Mouse (Mus musculus): Measurements from ENCODE around the gene Zfp526. TPM values are rescaled to one million over a fixed set of nuclear protein-coding genes. Genes with fewer than 3 reads are reported as not detected.
A peak's percentile ranks its signal among the peaks of the same experiment; 100 is the strongest.
"Not testable (repeated sequence)": the region's sequence is repeated elsewhere in the genome, so short reads cannot be mapped to it uniquely, and the experiment has no call there.

The Zfp526 gene
- polyA plus RNA-seq, 2 experiments, result 4.2 to 11.1 TPM

DNA sequence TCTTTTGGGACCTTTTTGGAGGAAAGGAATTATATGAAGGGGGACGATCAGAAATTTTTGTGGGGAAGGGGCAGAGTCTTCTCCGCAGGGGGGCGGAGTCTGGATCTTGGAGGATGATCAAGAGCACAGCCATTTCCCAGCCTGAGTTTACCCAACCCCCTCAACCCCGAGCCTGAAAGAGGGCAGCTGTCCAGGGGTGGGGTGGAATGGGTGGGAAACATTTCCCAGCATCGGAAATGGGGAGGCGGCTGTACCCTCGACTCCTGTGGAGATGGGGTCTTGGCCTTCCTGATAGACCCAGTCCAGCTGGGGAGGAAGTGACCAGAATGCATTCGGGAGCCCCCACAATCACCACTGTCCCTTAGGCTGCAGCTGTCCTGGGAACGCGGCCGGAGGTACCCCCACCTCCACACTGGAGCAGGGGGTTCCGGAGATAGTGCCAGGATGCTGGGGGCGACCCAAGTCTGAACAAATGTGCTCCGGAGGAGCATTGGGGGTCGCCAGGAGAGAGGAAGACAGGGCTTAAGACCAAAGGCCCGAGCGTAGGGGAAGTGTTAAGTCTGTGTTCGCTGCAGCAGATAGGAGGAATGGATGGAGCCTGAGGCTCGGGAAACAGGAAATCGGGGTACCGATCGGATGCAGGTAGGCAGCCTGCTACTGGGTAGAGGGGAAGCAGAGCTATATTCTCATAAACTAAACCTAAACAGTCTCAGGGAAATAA lies 30.0 kb downstream of the Zfp526 start:
- DNase-seq (ENCODE audit: low spot score) (peak; percentile 87), ATAC-seq (ENCODE audit: low FRiP score, low read depth) (peak; percentile 51)
- TF ChIP-seq POLR2A (IDR thresholded peaks at IDR 0.05; ENCODE audit: borderline replicate concordance, extremely low read depth, insufficient read depth, insufficient read length), result no peak
- Histone ChIP-seq H3K36me3 (ENCODE audit: control insufficient read depth, insufficient read depth, low read length) (peaks cover 3% of the 10 kb centered on the region; the same call in 1 of the 2 replicates), H3K4me3 (replicated peaks; ENCODE audit: low read length) (peak overlapping the region; percentile 99), H3K4me2 (replicated peaks; ENCODE audit: low read depth, low read length, severe bottlenecking) (peak overlapping the region; percentile 95), H3K9ac (ENCODE audit: low read depth, low read length, severe bottlenecking) (peak overlapping the region; percentile 91), H3K27ac (replicated peaks; ENCODE audit: low read depth, low read length) (peak overlapping the region; percentile 97), H3K9me3 (ENCODE audit: control insufficient read depth, low read length) (no peaks in the 10 kb centered on the region), H3K27me3 (ENCODE audit: control insufficient read depth, insufficient read depth, low read length) (no peaks in the 10 kb centered on the region), H3K4me1 (ENCODE audit: control insufficient read depth, insufficient read depth, low read length) (peaks cover 33% of the 10 kb centered on the region)
- 2% methylated on average over 22 of the region's 22 CpGs for WGBS

DNA sequence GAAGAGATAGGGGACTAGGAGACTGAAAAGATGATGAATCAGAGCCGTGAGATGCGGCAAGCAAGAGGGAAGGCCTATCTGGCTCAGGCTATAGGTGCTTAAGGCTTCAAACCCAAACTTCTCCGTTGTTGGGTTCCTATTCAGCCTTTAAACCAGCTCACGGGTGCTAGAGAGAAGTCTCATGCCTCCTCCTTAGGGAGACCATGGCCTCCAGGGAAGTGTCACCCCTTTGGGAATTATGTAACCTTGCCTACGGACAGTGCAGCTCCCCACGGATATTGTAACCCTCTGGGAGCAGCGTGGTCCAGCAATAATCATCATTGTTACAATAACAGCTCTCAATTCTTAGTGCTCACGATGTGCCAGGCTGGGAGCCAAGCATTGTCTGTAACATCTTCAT lies 30.6 kb downstream of the Zfp526 start:
- peak overlapping the region; percentile 99 for H3K4me3 ChIP-seq (replicated peaks; ENCODE audit: low read length)
- peaks cover 27% of the 10 kb centered on the region for H3K4me1 ChIP-seq (ENCODE audit: control insufficient read depth, insufficient read depth, low read length)
- peak overlapping the region; percentile 95 for H3K4me2 ChIP-seq (replicated peaks; ENCODE audit: low read depth, low read length, severe bottlenecking)
- H3K9ac ChIP-seq (ENCODE audit: low read depth, low read length, severe bottlenecking), result peak overlapping the region; percentile 91
- no peaks in the 10 kb centered on the region for H3K27me3 ChIP-seq (ENCODE audit: control insufficient read depth, insufficient read depth, low read length)
- no peaks in the 10 kb centered on the region for H3K9me3 ChIP-seq (ENCODE audit: control insufficient read depth, low read length)
- H3K27ac ChIP-seq (replicated peaks; ENCODE audit: low read depth, low read length), result peak overlapping the region; percentile 97
- no peak for TF ChIP-seq POLR2A (IDR thresholded peaks at IDR 0.05; ENCODE audit: borderline replicate concordance, extremely low read depth, insufficient read depth, insufficient read length)
- WGBS, result 18% methylated on average over 8 of the region's 8 CpGs
- H3K36me3 ChIP-seq (ENCODE audit: control insufficient read depth, insufficient read depth, low read length), result no peaks in the 10 kb centered on the region
- no peak for ATAC-seq (ENCODE audit: low FRiP score, low read depth)
- DNase-seq (ENCODE audit: low spot score), result no peak

DNA sequence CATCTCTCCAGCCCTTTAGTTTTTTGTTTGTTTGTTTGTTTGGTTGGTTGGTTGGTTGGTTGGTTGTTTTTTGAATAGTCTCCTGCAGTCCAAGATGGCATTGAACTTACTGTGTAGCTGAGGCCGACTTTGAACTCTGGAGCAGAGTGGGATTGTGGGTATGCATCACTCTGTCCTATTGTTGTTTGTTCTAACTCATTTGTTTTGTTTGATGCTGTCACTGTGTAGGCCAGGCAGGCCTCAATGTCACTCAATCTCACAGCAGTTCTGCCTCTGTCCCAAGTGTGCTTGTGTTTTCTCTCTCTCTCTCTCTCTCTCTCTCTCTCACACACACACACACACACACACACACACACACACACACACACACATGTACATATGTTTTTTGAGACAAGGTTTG lies 40.7 kb downstream of the Zfp526 start:
- 0 out of 2 replicates have a peak, but pooled peaks cover 2% of the 10 kb centered on the region for H3K4me1 ChIP-seq (ENCODE audit: control insufficient read depth, insufficient read depth, low read length)
- no peak overlapping the region for H3K4me3 ChIP-seq (replicated peaks; ENCODE audit: low read length)
- no peak overlapping the region for H3K4me2 ChIP-seq (replicated peaks; ENCODE audit: low read depth, low read length, severe bottlenecking)
- ATAC-seq (ENCODE audit: low FRiP score, low read depth), result no peak
- WGBS, result 89% methylated on average over 1 of the region's 1 CpGs
- H3K27ac ChIP-seq (replicated peaks; ENCODE audit: low read depth, low read length), result no peak overlapping the region
- H3K9ac ChIP-seq (ENCODE audit: low read depth, low read length, severe bottlenecking), result no peak overlapping the region
- no peaks in the 10 kb centered on the region for H3K27me3 ChIP-seq (ENCODE audit: control insufficient read depth, insufficient read depth, low read length)
- no peaks in the 10 kb centered on the region for H3K9me3 ChIP-seq (ENCODE audit: control insufficient read depth, low read length)
- no peak for DNase-seq (ENCODE audit: low spot score)
- no peaks in the 10 kb centered on the region for H3K36me3 ChIP-seq (ENCODE audit: control insufficient read depth, insufficient read depth, low read length)
- no peak for TF ChIP-seq POLR2A (IDR thresholded peaks at IDR 0.05; ENCODE audit: borderline replicate concordance, extremely low read depth, insufficient read depth, insufficient read length)

DNA sequence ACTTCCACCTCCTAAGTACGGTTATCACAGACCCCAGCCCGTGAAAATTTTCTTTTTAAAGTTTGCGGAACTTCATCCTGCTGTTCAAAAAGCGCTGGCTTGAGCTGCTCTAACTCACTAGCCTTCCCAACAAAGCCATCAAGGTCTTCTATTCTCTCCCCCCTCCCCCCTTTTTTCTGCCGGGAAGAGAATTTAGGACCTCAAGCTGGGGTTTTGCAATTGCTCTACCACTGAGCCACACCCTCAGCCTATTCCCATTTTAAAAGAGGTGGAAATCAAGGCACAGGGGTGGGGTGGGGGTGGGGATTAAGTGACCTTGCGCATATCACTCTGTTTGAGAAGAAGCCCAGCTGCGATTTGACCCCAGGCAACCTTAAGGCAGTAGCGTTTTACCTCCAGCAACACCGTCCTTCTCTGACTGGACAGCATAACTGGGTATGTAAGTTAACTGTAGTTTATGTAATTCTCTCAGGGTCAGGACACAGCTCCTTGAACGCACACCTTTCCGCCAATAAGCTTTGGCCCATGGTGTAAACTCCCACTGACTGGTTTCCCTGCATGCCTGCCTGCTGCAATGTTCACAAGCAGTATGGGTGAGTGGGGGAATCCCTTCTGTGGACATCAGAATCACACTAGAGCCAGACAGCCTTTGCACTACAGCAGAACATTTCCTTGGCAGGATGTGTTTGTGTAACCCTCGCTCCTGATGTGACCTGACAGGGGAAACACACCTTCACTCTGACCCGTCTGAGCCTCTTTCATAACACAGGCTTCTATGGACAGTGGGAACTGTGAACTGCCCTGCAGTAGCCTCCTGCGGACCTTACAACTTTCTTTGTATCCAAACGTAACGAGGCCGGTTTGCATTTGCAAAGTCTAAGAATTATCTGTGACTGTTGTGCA lies 43.0 kb downstream of the Zfp526 start:
- no peak overlapping the region for H3K4me2 ChIP-seq (replicated peaks; ENCODE audit: low read depth, low read length, severe bottlenecking)
- TF ChIP-seq POLR2A (IDR thresholded peaks at IDR 0.05; ENCODE audit: borderline replicate concordance, extremely low read depth, insufficient read depth, insufficient read length), result no peak
- H3K4me3 ChIP-seq (replicated peaks; ENCODE audit: low read length), result no peak overlapping the region
- H3K9ac ChIP-seq (ENCODE audit: low read depth, low read length, severe bottlenecking), result no peak overlapping the region
- no peaks in the 10 kb centered on the region for H3K27me3 ChIP-seq (ENCODE audit: control insufficient read depth, insufficient read depth, low read length)
- no peaks in the 10 kb centered on the region for H3K9me3 ChIP-seq (ENCODE audit: control insufficient read depth, low read length)
- WGBS, result 33% methylated on average over 17 of the region's 17 CpGs
- peaks cover 8% of the 10 kb centered on the region for H3K4me1 ChIP-seq (ENCODE audit: control insufficient read depth, insufficient read depth, low read length)
- H3K36me3 ChIP-seq (ENCODE audit: control insufficient read depth, insufficient read depth, low read length), result no peaks in the 10 kb centered on the region
- H3K27ac ChIP-seq (replicated peaks; ENCODE audit: low read depth, low read length), result no peak overlapping the region
- DNase-seq (ENCODE audit: low spot score) (no peak), ATAC-seq (ENCODE audit: low FRiP score, low read depth) (no peak)

DNA sequence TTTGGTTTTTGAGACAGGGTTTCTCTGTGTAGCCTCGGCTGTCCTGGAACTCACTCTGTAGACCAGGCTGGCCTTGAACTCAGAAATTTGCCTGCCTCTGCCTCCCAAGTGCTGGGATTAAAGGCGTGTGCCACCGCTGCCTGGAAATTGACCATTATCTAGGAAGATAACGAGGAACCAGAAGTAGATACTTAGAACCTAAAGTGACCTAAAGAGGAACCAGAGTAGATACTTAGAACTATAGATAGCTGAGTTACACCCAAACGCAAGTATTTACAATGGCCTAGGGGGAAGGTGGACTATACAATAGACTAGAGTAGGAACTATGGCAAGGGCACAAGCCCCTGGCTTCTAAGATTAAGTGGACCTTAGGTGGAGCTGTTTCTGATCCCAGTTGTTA lies 44.5 kb downstream of the Zfp526 start:
- H3K9ac ChIP-seq (ENCODE audit: low read depth, low read length, severe bottlenecking); H3K4me3 ChIP-seq (replicated peaks; ENCODE audit: low read length); H3K36me3 ChIP-seq (ENCODE audit: control insufficient read depth, insufficient read depth, low read length); H3K27ac ChIP-seq (replicated peaks; ENCODE audit: low read depth, low read length); H3K27me3 ChIP-seq (ENCODE audit: control insufficient read depth, insufficient read depth, low read length); H3K9me3 ChIP-seq (ENCODE audit: control insufficient read depth, low read length); ATAC-seq (ENCODE audit: low FRiP score, low read depth); H3K4me2 ChIP-seq (replicated peaks; ENCODE audit: low read depth, low read length, severe bottlenecking); DNase-seq (ENCODE audit: low spot score): not testable (repeated sequence)
- H3K4me1 ChIP-seq (ENCODE audit: control insufficient read depth, insufficient read depth, low read length), result peaks cover 17% of the 10 kb centered on the region
- 84% methylated on average over 5 of the region's 5 CpGs for WGBS
